Mouse (Mus musculus) cortical plate, adult 2 months (tissue): Measurements from ENCODE around the gene Traf5. TPM values are rescaled to one million over a fixed set of nuclear protein-coding genes. Genes with fewer than 3 reads are reported as not detected.

Source experiments
- H3K27ac ChIP-seq: fragments of 200-500 bp; 2 replicates; pipeline ENCODE4 v1.5.1; 2012; ENCODE audit warnings: low read length, control low read depth, inconsistent platforms; ENCODE audit not compliant: insufficient read depth
- H3K4me1 ChIP-seq: fragments of 200-500 bp; 2 replicates; pipeline ENCODE4 v1.6.1; 2011; ENCODE audit warnings: low read length; ENCODE audit not compliant: control insufficient read depth, insufficient read depth
- H3K4me3 ChIP-seq: fragments of 200-500 bp; 2 replicates; pipeline ENCODE4 v1.5.1; 2011; ENCODE audit warnings: mild to moderate bottlenecking, low read length, control low read depth; ENCODE audit not compliant: insufficient read depth
- CTCF ChIP-seq: fragments of 200-500 bp; IDR thresholded peaks from 2 replicates; pipeline ENCODE4 v1.5.1; 2011; ENCODE audit warnings: mild to moderate bottlenecking, control low read depth, low read length; ENCODE audit not compliant: insufficient read depth; ENCODE audit errors: extremely low read depth
- POLR2A ChIP-seq: fragments of 200-500 bp; IDR thresholded peaks from 2 replicates; pipeline ENCODE4 v1.6.1; 2011; ENCODE audit warnings: mild to moderate bottlenecking, low read length, control low read depth; ENCODE audit not compliant: insufficient read depth; ENCODE audit errors: extremely low read depth
- polyA plus RNA-seq: library from polyadenylated mRNA; depleted of rRNA; stranded (reverse); fragments of >200 nt; gene quantifications from 2 replicates; pipeline ENCODE4 v1.2.3, GENCODE M21; 2012

The Traf5 gene
- polyA plus RNA-seq, 1 experiment: 9.5 TPM

GRCm38 (mm10) chr1:192068188-192068587 is 24.2 kb downstream of the Traf5 start:
- TF ChIP-seq CTCF: no peak
- TF ChIP-seq POLR2A: no peak
- Histone ChIP-seq H3K27ac (no peak overlapping the region), H3K4me1 (no peaks in the 10 kb centered on the region), H3K4me3 (no peak overlapping the region)

GRCm38 (mm10) chr1:192066956-192067355 is 25.4 kb downstream of the Traf5 start:
- TF ChIP-seq CTCF (no peak), POLR2A (no peak)
- Histone ChIP-seq H3K4me3 (no peak overlapping the region), H3K27ac (no peak overlapping the region), H3K4me1 (no peaks in the 10 kb centered on the region)

- Histone ChIP-seq H3K4me3 (no peak overlapping the region), H3K27ac (no peak overlapping the region), H3K4me1 (no peaks in the 10 kb centered on the region)
- TF ChIP-seq CTCF (no peak), POLR2A (no peak)
Measured at GRCm38 (mm10) chr1:192063209-192063946, 29.0 kb downstream of the Traf5 start.

- Histone ChIP-seq H3K27ac (no peak overlapping the region), H3K4me1 (no peaks in the 10 kb centered on the region), H3K4me3 (no peak overlapping the region)
- TF ChIP-seq POLR2A (no peak), CTCF (no peak)
Measured at GRCm38 (mm10) chr1:192062682-192063081, 29.7 kb downstream of the Traf5 start.

- TF ChIP-seq POLR2A: no peak
- no peak for TF ChIP-seq CTCF
- Histone ChIP-seq H3K4me3 (no peak overlapping the region), H3K4me1 (no peaks in the 10 kb centered on the region), H3K27ac (no peak overlapping the region)
Measured at GRCm38 (mm10) chr1:192061666-192062306, 30.6 kb downstream of the Traf5 start.

- H3K27ac ChIP-seq: no peak overlapping the region
- H3K4me1 ChIP-seq: no peaks in the 10 kb centered on the region
- TF ChIP-seq CTCF (no peak), POLR2A (no peak)
- no peak overlapping the region for H3K4me3 ChIP-seq
Measured at GRCm38 (mm10) chr1:192058911-192059310, 33.4 kb downstream of the Traf5 start.

GRCm38 (mm10) chr1:192053726-192054125 is 38.6 kb downstream of the Traf5 start:
- Histone ChIP-seq H3K27ac (no peak overlapping the region), H3K4me3 (no peak overlapping the region), H3K4me1 (peaks cover 5% of the 10 kb centered on the region)
- TF ChIP-seq CTCF (no peak), POLR2A (no peak)

GRCm38 (mm10) chr1:192052986-192053385 is 39.4 kb downstream of the Traf5 start:
- peaks cover 5% of the 10 kb centered on the region for H3K4me1 ChIP-seq
- no peak overlapping the region for H3K27ac ChIP-seq
- no peak for TF ChIP-seq POLR2A
- no peak for TF ChIP-seq CTCF
- no peak overlapping the region for H3K4me3 ChIP-seq

- H3K4me3 ChIP-seq: no peak overlapping the region
- TF ChIP-seq POLR2A: no peak
- TF ChIP-seq CTCF: no peak
Measured at GRCm38 (mm10) chr1:192052461-192052860, 39.9 kb downstream of the Traf5 start.

GRCm38 (mm10) chr1:191999022-191999421 is 93.3 kb downstream of the Traf5 start:
- no peak for TF ChIP-seq CTCF
- no peak for TF ChIP-seq POLR2A
- Histone ChIP-seq H3K4me1 (no peaks in the 10 kb centered on the region), H3K27ac (no peak overlapping the region), H3K4me3 (no peak overlapping the region)

More at GRCm38 (mm10) chr1:192052461-192052860, 39.9 kb downstream of the Traf5 start:
- Histone ChIP-seq H3K27ac (no peak overlapping the region), H3K4me1 (peaks cover 5% of the 10 kb centered on the region)
